Mouse (Mus musculus) erythroblast, embryonic 14.5 days (primary cell): ENCODE measurements around the gene Ms4a10.

Experiments
- GATA1 ChIP-seq: IDR thresholded peaks from 2 replicates; pipeline ENCODE4 v1.6.1; 2012; ENCODE audit warnings: low read length, inconsistent platforms, mixed read lengths
- TAL1 ChIP-seq: IDR thresholded peaks from 3 replicates; pipeline ENCODE4 v1.6.1; 2012; ENCODE audit warnings: low read length, inconsistent platforms, mixed read lengths

DNA sequence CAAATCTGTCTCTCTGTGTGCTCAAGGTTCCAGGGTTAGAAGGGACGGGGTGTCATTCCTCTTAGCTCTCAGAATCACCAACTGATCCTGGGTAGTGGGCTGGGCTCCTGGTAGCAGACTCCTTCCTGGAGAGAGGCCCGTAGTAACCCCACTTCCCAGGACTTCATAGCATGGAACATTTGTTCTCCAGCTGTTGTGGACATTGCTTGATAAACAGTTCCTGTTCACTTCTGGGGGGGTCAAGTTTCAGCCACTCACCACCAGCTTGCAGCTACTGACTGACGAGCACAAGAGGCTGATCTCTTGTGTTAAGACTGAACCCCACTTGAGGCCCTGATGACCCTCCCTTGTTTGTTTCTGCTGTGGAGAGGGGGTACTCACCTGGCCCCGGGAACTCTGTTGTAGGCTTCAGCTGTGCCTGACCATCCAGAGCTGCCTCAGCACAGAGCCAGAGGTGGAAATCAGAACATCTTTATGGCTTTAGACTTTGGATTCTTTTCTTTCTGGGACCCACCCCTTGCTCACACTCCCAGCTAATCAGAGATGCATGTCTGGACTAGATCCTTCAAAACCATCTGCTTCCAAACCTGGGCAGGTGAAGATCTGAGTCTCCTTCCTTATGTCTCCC is at the start of gene Ms4a10:
- TF ChIP-seq GATA1 (no peak), TAL1 (no peak)
